Mouse (Mus musculus): Measurements from ENCODE around the gene Gm1123.

- TF ChIP-seq ZC3H11A (IDR thresholded peaks at IDR 0.05; ENCODE audit: borderline replicate concordance, low read depth, low read length) (no peak), HCFC1 (IDR thresholded peaks at IDR 0.05; ENCODE audit: borderline replicate concordance, insufficient read depth, low read length) (no peak), CHD2 (IDR thresholded peaks at IDR 0.05; ENCODE audit: low read depth, low read length) (no peak), MAFK (IDR thresholded peaks at IDR 0.05; ENCODE audit: insufficient read depth, low read depth, low read length) (no peak), ZNF384 (IDR thresholded peaks at IDR 0.05; ENCODE audit: low read depth, low read length) (no peak)
Measured at GRCm38 (mm10) chr9:99048724-99049250, 13.3 kb upstream of the Gm1123 start.

Data from ES-E14 (cell line).